ENCODE assay signal across 19 mouse cellular contexts in genomic region chr5:113476816-113477215, GRCm38 (mm10). TPM values are rescaled to one million over a fixed set of nuclear protein-coding genes. Genes with fewer than 3 reads are reported as not detected.
DNase-seq lines count a peak whose midpoint lies in the region; ATAC-seq lines count a peak whose summit lies in the region.
"Had no signal": no experiment of that assay in that cellular context is flagged by ENCODE, and none has a peak within 500 bp of the region (broad histone marks: within the 10 kb centered on the region; RNA-seq: fewer than 3 reads in every experiment).

No protein-coding gene starts in this region.

- peak; percentile 81 for DNase-seq in heart, embryonic 10.5 days (ENCODE audit: low spot score)
- DNase-seq in heart, adult 18-20 months: no peak
- DNase-seq in kidney, adult 18-20 months: no peak
- peak; percentile 85 for DNase-seq in Muller cell, postnatal 12 days (ENCODE audit: inconsistent ontology term)
- DNase-seq in spleen, postnatal 10 days (ENCODE audit: low spot score in 2 of 2): no peak
- DNase-seq in hindbrain, embryonic 11.5 days (ENCODE audit: low spot score): no peak
- DNase-seq: cerebellum, adult 11-12 months; gastrocnemius, postnatal 36 days; layer of hippocampus, postnatal 36 days; left cerebral cortex, postnatal 4 days; liver, postnatal 0 days; right cerebral cortex, adult 18-20 months; thymus, adult 18-20 months had no signal

- WGBS in heart, embryonic 10.5 days: 9% methylated on average over 6 of the region's 6 CpGs
- 30% methylated on average over 6 of the region's 6 CpGs for WGBS in kidney, embryonic 15.5 days
- 23% methylated on average over 6 of the region's 6 CpGs for WGBS in limb, embryonic 13.5 days
- WGBS in hindbrain, embryonic 11.5 days: 20% methylated on average over 6 of the region's 6 CpGs

- no peaks in the 10 kb centered on the region for H3K36me3 ChIP-seq in heart, embryonic 10.5 days
- no peaks in the 10 kb centered on the region for H3K36me3 ChIP-seq in kidney, embryonic 15.5 days
- H3K36me3 ChIP-seq in limb, embryonic 13.5 days: no peaks in the 10 kb centered on the region
- H3K36me3 ChIP-seq in hindbrain, embryonic 11.5 days (ENCODE audit: control insufficient read depth, insufficient read depth, low read length): no peaks in the 10 kb centered on the region

- H3K27me3 ChIP-seq in heart, embryonic 10.5 days (ENCODE audit: insufficient read depth, poor library complexity, severe bottlenecking): 0 out of 2 replicates have a peak, but pooled peaks cover 7% of the 10 kb centered on the region
- H3K27me3 ChIP-seq in kidney, embryonic 15.5 days: no peaks in the 10 kb centered on the region
- peaks cover 3% of the 10 kb centered on the region; the same call in 1 of the 2 replicates for H3K27me3 ChIP-seq in limb, embryonic 13.5 days
- no peaks in the 10 kb centered on the region for H3K27me3 ChIP-seq in hindbrain, embryonic 11.5 days (ENCODE audit: control insufficient read depth, insufficient read depth, low read length)

- no peak for ATAC-seq in kidney, embryonic 15.5 days (replicated peaks; ENCODE audit: low FRiP score)
- peak; percentile 67 for ATAC-seq in limb, embryonic 13.5 days (ENCODE audit: low FRiP score, low read depth)
- no peak for ATAC-seq in hindbrain, embryonic 11.5 days (ENCODE audit: low FRiP score)
- ATAC-seq: liver, postnatal 0 days had no signal

- H3K9me3 ChIP-seq in heart, embryonic 10.5 days: no peaks in the 10 kb centered on the region
- H3K9me3 ChIP-seq in kidney, embryonic 15.5 days (replicated peaks): no peaks in the 10 kb centered on the region
- H3K9me3 ChIP-seq in limb, embryonic 13.5 days: no peaks in the 10 kb centered on the region
- no peaks in the 10 kb centered on the region for H3K9me3 ChIP-seq in hindbrain, embryonic 11.5 days (ENCODE audit: control insufficient read depth, low read length)

- peaks cover 19% of the 10 kb centered on the region for H3K4me1 ChIP-seq in heart, embryonic 10.5 days
- peaks cover 8% of the 10 kb centered on the region for H3K4me1 ChIP-seq in kidney, embryonic 15.5 days
- H3K4me1 ChIP-seq in limb, embryonic 13.5 days: peaks cover 12% of the 10 kb centered on the region
- no peaks in the 10 kb centered on the region for H3K4me1 ChIP-seq in hindbrain, embryonic 11.5 days (replicated peaks; ENCODE audit: control insufficient read depth, insufficient read depth, low read length)

- H3K27ac ChIP-seq in heart, embryonic 10.5 days: peak overlapping the region; percentile 67; the same call in 1 of the 2 replicates
- 0 out of 2 replicates have a peak overlapping the region, but pooled peaks have one; percentile 9 for H3K27ac ChIP-seq in kidney, embryonic 15.5 days
- no peak overlapping the region; the same call in 1 of the 2 replicates for H3K27ac ChIP-seq in limb, embryonic 13.5 days
- no peak overlapping the region for H3K27ac ChIP-seq in hindbrain, embryonic 11.5 days (ENCODE audit: low read depth, low read length)

- H3K4me3 ChIP-seq in heart, embryonic 10.5 days: 0 out of 2 replicates have a peak overlapping the region, but pooled peaks have one; percentile 22
- H3K4me3 ChIP-seq in kidney, embryonic 15.5 days (replicated peaks): no peak overlapping the region
- no peak overlapping the region for H3K4me3 ChIP-seq in limb, embryonic 13.5 days
- no peak overlapping the region for H3K4me3 ChIP-seq in hindbrain, embryonic 11.5 days (ENCODE audit: low read depth, low read length)
- H3K4me3 ChIP-seq: erythroblast, embryonic 14.5 days had no signal

- no peak overlapping the region for H3K9ac ChIP-seq in kidney, embryonic 15.5 days
- H3K9ac ChIP-seq in limb, embryonic 13.5 days: no peak overlapping the region
- H3K9ac ChIP-seq in hindbrain, embryonic 11.5 days (ENCODE audit: low read depth, low read length): no peak overlapping the region
- H3K9ac ChIP-seq: liver, postnatal 0 days had no signal

- no peak overlapping the region for H3K4me2 ChIP-seq in kidney, embryonic 15.5 days
- H3K4me2 ChIP-seq in limb, embryonic 13.5 days (replicated peaks): peak overlapping the region; percentile 30
- H3K4me2 ChIP-seq in hindbrain, embryonic 11.5 days (replicated peaks; ENCODE audit: low read depth, low read length): no peak overlapping the region

RNA-seq across cellular contexts. Expression of gene Wscd2, which starts 13.3 kb away (rescaled TPM):
- polyA plus RNA-seq in heart, embryonic 10.5 days (2016; fragmentation: Nextera tagmentation; extraction: Ambion mirVana): 2.5 and 4.3 TPM in 2 replicates
- under 1 TPM; 0.22 to 0.23 TPM for total RNA-seq in heart, adult 18-20 months (2021)
- 2.8 and 4.5 TPM in 2 replicates for polyA plus RNA-seq in kidney, embryonic 15.5 days (2015; fragmentation: Nextera tagmentation; extraction: Ambion mirVana)
- 7.0 and 7.1 TPM in 2 replicates for polyA plus RNA-seq in limb, embryonic 13.5 days (2015; fragmentation: Nextera tagmentation; extraction: Ambion mirVana)
- 7.7 and 8.5 TPM in 2 replicates for polyA plus RNA-seq in hindbrain, embryonic 11.5 days (2014; fragmentation: Nextera tagmentation; extraction: Ambion mirVana)
- total RNA-seq: common myeloid progenitor, adult 5-6 weeks; MEL had no signal
- polyA plus RNA-seq: C2C12; erythroblast, embryonic 14.5 days; liver, postnatal 0 days had no signal

Comparison
In these comparisons a context has a peak if more than half of its experiments do, and no peak if none do; other contexts are left out.
1. DNase-seq: peak in heart, embryonic 10.5 days (single experiment) and Muller cell, postnatal 12 days (single experiment); none in heart, adult 18-20 months (0 of 2), kidney, adult 18-20 months (single experiment), spleen, postnatal 10 days (0 of 2) and hindbrain, embryonic 11.5 days (single experiment).
2. H3K27ac ChIP-seq: peak in heart, embryonic 10.5 days (single experiment) and kidney, embryonic 15.5 days (single experiment); none in limb, embryonic 13.5 days (single experiment) and hindbrain, embryonic 11.5 days (single experiment).